Mouse (Mus musculus) layer of hippocampus, postnatal 25 days (tissue): ENCODE measurements around the gene Gjd3. TPM values are rescaled to one million over a fixed set of nuclear protein-coding genes. Genes with fewer than 3 reads are reported as not detected.
"Not testable (repeated sequence)": the region's sequence is repeated elsewhere in the genome, so short reads cannot be mapped to it uniquely, and the experiment has no call there.

ENCODE experiments used
- DNase-seq, 2 experiments: peaks; one replicate each; pipeline ENCODE4 v3.0.0; 2022; ENCODE audit warnings: mixed read lengths in 2 of 2, low spot score in 1 of 2; ENCODE audit errors: extremely low spot score in 1 of 2
- total RNA-seq, 2 experiments: library from RNA; stranded (reverse); gene quantifications; 2 replicates each; pipeline ENCODE4 v1.2.3; 2021

Gjd3 gene
- total RNA-seq, 2 experiments from 2014 or later, result 1.5 to 2.3 TPM

GRCm38 (mm10) chr11:98936606-98937409 is 46.0 kb downstream of the Gjd3 start:
- DNase-seq, result no peak

- no peak for DNase-seq
Observed at GRCm38 (mm10) chr11:98936170-98936569, 46.6 kb downstream of the Gjd3 start.

- DNase-seq, result no peak
Observed at GRCm38 (mm10) chr11:98935123-98935522, 47.7 kb downstream of the Gjd3 start.

- DNase-seq, result no peak
Observed at GRCm38 (mm10) chr11:98934367-98934766, 48.4 kb downstream of the Gjd3 start.

- DNase-seq, result not testable (repeated sequence)
Observed at GRCm38 (mm10) chr11:98933847-98934246, 49.0 kb downstream of the Gjd3 start.

- peak in 1 of 2 experiments; percentile 45 for DNase-seq
Observed at GRCm38 (mm10) chr11:98933151-98933550, 49.7 kb downstream of the Gjd3 start.

GRCm38 (mm10) chr11:98932293-98933091 is 50.3 kb downstream of the Gjd3 start:
- DNase-seq, result no peak

Other genes with a start within 250 kb of the Gjd3 start
- gene Thra, start 242.4 kb downstream of the Gjd3 start, total RNA-seq, result 1,000 to 10,000 TPM; 1,027 to 1,094 TPM
- 10 to 100 TPM; 78.1 to 92.2 TPM for gene Nr1d1, start 207.7 kb downstream of the Gjd3 start, total RNA-seq
- 100 to 1,000 TPM; 170 to 176 TPM for gene Msl1, start 187.5 kb downstream of the Gjd3 start, total RNA-seq
- gene Casc3, start 178.1 kb downstream of the Gjd3 start, total RNA-seq, result 10 to 100 TPM; 53.3 to 60.6 TPM
- gene Rapgefl1, start 146.2 kb downstream of the Gjd3 start, total RNA-seq, result 100 to 1,000 TPM; 185 to 222 TPM
- 10 to 100 TPM; 57.2 to 61.4 TPM for gene Wipf2, start 119.4 kb downstream of the Gjd3 start, total RNA-seq
- under 1 TPM; 0.54 to 0.94 TPM for gene Cdc6, start 75.2 kb downstream of the Gjd3 start, total RNA-seq
- 10 to 100 TPM; 17.0 to 17.7 TPM for gene Rara, start 55.2 kb downstream of the Gjd3 start, total RNA-seq
- gene Top2a, start 41.2 kb upstream of the Gjd3 start, total RNA-seq, result 1 to 10 TPM; 2.5 to 4.5 TPM
- gene Igfbp4, start 58.2 kb upstream of the Gjd3 start, total RNA-seq, result 10 to 100 TPM; 86.1 to 94.9 TPM
- gene Tns4, start 106.3 kb upstream of the Gjd3 start, total RNA-seq, result not detected
- gene Ccr7, start 172.1 kb upstream of the Gjd3 start, total RNA-seq, result not detected
- 10 to 100 TPM; 51.8 to 59.7 TPM for gene Smarce1, start 248.0 kb upstream of the Gjd3 start, total RNA-seq